Mouse (Mus musculus) MEL (cell line): ENCODE results near the gene Tbc1d23.

ENCODE experiments used
- EP300 ChIP-seq, 2 experiments: IDR thresholded peaks; 2 replicates each; pipeline ENCODE4 v1.6.1; 2011; ENCODE audit warnings: improper control_type of control experiment in 2 of 2, low read length in 2 of 2, low read depth in 1 of 2, mild to moderate bottlenecking in 1 of 2
- MXI1 ChIP-seq: IDR thresholded peaks from 2 replicates; pipeline ENCODE4 v1.6.1; 2011; ENCODE audit warnings: mild to moderate bottlenecking, low read depth, low read length, improper control_type of control experiment
- NRF1 ChIP-seq: IDR thresholded peaks from 2 replicates; pipeline ENCODE4 v1.6.1; 2014; ENCODE audit warnings: low read depth, mild to moderate bottlenecking, inconsistent platforms, low read length, improper control_type of control experiment, moderate library complexity; ENCODE audit not compliant: poor library complexity, insufficient read depth, severe bottlenecking
- POLR2A ChIP-seq, 2 experiments: IDR thresholded peaks; 2 replicates each; pipeline ENCODE4 v1.6.1; 2011 to 2012; ENCODE audit warnings: low read length in 2 of 2, mild to moderate bottlenecking in 2 of 2, control low read depth in 1 of 2, improper control_type of control experiment in 1 of 2, low read depth in 1 of 2, moderate library complexity in 1 of 2; ENCODE audit not compliant: control insufficient read depth in 1 of 2, insufficient read depth in 1 of 2, poor library complexity in 1 of 2
- USF1 ChIP-seq: IDR thresholded peaks from 2 replicates; pipeline ENCODE4 v1.6.1; 2014; ENCODE audit warnings: low read depth, mild to moderate bottlenecking, inconsistent platforms, low read length, improper control_type of control experiment, moderate library complexity

- TF ChIP-seq USF1 (no peak), NRF1 (peak; percentile 75), MXI1 (peak; percentile 86), POLR2A (IDR thresholded peaks at IDR 0.05; ENCODE audit: control insufficient read depth in 1 of 2, insufficient read depth in 1 of 2, low read depth in 1 of 2, low read length in 2 of 2, poor library complexity in 1 of 2) (peak; percentile 75 to 94; a peak in 3 of 4 replicates), EP300 (IDR thresholded peaks at IDR 0.05; ENCODE audit: low read depth in 1 of 2, low read length in 2 of 2) (peak in 1 of 2 experiments; percentile 9; a peak in 1 of 4 replicates)
These were observed 64.4 kb downstream of the Tbc1d23 start, which contains the start of gene Nit2 for GRCm38 (mm10) chr16:57166611-57167513.
